Mouse (Mus musculus): ENCODE measurements around the gene Myo6. TPM values are rescaled to one million over a fixed set of nuclear protein-coding genes. Genes with fewer than 3 reads are reported as not detected.
"Not testable (repeated sequence)": the region's sequence is repeated elsewhere in the genome, so short reads cannot be mapped to it uniquely, and the experiment has no call there.

Myo6 gene
- polyA plus RNA-seq, 1 experiment from 2014 or later: 14.0 TPM

DNA sequence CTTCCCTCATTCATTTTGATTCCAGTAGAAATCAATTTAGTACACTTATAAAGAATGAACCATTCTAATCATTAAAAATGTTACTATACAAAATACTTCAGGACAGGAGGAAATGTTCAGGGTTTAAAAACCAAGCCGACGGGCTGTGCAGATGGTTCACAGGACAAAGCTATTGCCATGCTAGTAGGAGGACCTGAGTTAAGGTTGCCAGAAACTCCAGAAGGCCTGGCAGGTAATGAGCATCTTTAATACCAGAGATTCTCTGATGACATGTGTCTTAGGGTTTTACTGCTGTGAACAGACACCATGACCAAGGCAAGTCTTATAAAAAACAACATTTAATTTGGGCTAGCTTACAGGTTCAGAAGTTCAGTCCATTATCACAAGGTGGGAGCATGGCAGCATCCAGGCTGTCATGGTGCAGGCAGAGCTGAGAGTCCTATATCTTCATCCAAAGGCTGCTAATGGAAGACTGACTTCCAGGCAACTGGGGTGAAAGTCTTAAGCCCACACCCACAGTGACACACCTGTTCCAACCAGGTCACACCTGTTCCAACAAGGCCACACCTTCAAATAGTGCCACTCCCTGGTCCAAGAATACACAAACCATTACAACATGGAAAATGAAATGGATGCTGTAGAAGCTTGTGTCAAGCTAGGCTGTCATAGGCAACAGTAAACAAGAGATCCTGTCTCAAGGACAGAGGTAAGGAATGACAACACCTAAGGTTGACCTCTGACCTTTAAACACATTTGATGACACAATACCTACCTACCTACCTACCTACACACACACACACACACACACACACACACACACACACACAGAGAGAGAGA is 156.4 kb downstream of the Myo6 start:
- H3K36me3 ChIP-seq (ENCODE audit: control insufficient read depth, insufficient read depth); H3K9ac ChIP-seq (replicated peaks; ENCODE audit: low read depth, low read length); ATAC-seq; H3K4me3 ChIP-seq (replicated peaks; ENCODE audit: low read length); H3K4me2 ChIP-seq (ENCODE audit: low read length); H3K27me3 ChIP-seq (replicated peaks; ENCODE audit: control insufficient read depth, insufficient read depth, low read length); H3K4me1 ChIP-seq (replicated peaks; ENCODE audit: control insufficient read depth, insufficient read depth, low read length); H3K27ac ChIP-seq (ENCODE audit: low read length); H3K9me3 ChIP-seq (ENCODE audit: control insufficient read depth, low read length): not testable (repeated sequence)
- WGBS: 97% methylated on average over 2 of the region's 2 CpGs

DNA sequence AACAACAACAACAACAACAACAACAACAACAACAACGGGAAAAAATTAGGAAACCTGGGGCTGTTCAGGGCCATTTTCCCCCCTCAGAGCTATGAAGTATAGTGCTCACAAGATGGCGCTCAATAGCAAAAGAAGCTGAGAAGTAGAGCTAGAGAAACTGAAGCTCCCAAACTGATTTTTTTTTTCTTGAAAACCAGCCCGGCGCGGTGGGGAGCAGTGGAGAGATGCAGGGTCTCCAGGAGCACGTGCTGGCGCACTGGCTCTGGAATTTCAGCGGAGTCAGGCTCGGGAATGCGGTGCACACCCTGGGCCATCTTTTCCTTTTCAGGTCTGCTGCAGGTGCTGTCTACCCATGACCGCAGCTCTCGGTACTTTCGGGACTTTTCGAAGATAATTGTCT is 167.3 kb downstream of the Myo6 start:
- peak overlapping the region; percentile 28; the same call in 1 of the 2 replicates for H3K4me3 ChIP-seq (replicated peaks; ENCODE audit: low read length)

DNA sequence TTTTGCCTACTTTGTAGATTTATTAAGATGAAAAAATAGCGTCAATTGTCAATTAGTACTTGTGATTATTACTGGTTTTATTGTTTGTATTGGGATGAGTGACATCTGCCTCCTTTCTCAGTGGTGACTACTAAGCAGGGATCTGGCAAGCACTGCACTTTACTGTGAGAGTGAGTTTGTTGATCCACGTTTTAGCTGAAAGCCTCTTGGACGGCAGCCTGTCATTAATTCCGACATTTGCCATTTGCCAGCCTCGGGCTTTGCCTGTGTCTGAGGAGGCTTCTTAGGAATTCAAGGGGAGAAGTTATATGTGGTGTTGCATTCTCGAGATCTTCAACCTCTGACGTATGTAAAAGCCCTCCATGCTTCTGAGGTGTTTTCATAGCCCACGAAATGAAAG is 168.6 kb downstream of the Myo6 start:
- Histone ChIP-seq H3K4me3 (replicated peaks; ENCODE audit: low read length) (no peak overlapping the region), H3K4me2 (ENCODE audit: low read length) (no peak overlapping the region), H3K27me3 (replicated peaks; ENCODE audit: control insufficient read depth, insufficient read depth, low read length) (no peaks in the 10 kb centered on the region), H3K9me3 (ENCODE audit: control insufficient read depth, low read length) (no peaks in the 10 kb centered on the region), H3K36me3 (ENCODE audit: control insufficient read depth, insufficient read depth) (no peaks in the 10 kb centered on the region), H3K9ac (replicated peaks; ENCODE audit: low read depth, low read length) (no peak overlapping the region), H3K4me1 (replicated peaks; ENCODE audit: control insufficient read depth, insufficient read depth, low read length) (peaks cover 7% of the 10 kb centered on the region; the same call in 1 of the 2 replicates), H3K27ac (ENCODE audit: low read length) (no peak overlapping the region)
- WGBS: 24% methylated on average over 8 of the region's 8 CpGs
- no peak for ATAC-seq

More for the DNA sequence above, 167.3 kb downstream of the Myo6 start:
- peaks cover 7% of the 10 kb centered on the region; the same call in 1 of the 2 replicates for H3K4me1 ChIP-seq (replicated peaks; ENCODE audit: control insufficient read depth, insufficient read depth, low read length)
- no peaks in the 10 kb centered on the region for H3K36me3 ChIP-seq (ENCODE audit: control insufficient read depth, insufficient read depth)
- WGBS: 17% methylated on average over 14 of the region's 14 CpGs
- H3K9me3 ChIP-seq (ENCODE audit: control insufficient read depth, low read length): no peaks in the 10 kb centered on the region
- ATAC-seq: peak; percentile 87
- peak overlapping the region; percentile 54 for H3K4me2 ChIP-seq (ENCODE audit: low read length)
- H3K9ac ChIP-seq (replicated peaks; ENCODE audit: low read depth, low read length): 0 out of 2 replicates have a peak overlapping the region, but pooled peaks have one; percentile 33
- no peaks in the 10 kb centered on the region for H3K27me3 ChIP-seq (replicated peaks; ENCODE audit: control insufficient read depth, insufficient read depth, low read length)
- no peak overlapping the region for H3K27ac ChIP-seq (ENCODE audit: low read length)

DNA sequence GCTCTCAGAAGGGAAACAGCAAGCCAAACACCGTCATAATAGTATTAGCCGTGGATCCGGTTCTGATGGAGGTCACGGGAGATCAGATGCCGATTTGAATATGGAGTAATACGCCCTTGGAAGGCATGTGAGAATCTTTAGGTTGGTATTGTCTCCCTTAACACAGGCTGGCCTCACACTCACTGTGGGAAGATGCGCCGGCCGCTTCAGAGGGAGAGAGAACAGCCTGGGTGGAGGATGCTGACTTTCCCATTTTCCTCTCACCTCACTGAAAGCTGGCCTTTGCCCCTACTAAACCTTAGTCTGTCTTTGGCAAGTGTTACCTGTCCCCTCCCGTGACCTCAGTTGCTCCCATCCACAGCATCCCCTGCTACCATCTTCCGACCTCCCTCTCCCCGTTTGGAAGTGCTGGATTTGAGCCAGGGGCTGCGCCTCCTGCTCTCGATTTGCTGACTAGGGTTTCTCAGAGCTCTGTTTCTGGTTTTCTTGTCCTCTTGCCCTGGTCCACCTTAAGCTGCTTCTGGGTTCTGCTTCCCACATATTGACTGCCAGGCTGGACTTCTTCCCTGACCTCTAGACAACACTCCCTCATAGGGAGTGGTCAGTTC is 169.3 kb downstream of the Myo6 start:
- Histone ChIP-seq H3K9me3 (ENCODE audit: control insufficient read depth, low read length) (no peaks in the 10 kb centered on the region), H3K4me1 (replicated peaks; ENCODE audit: control insufficient read depth, insufficient read depth, low read length) (peaks cover 7% of the 10 kb centered on the region; the same call in 1 of the 2 replicates), H3K4me3 (replicated peaks; ENCODE audit: low read length) (no peak overlapping the region), H3K4me2 (ENCODE audit: low read length) (no peak overlapping the region), H3K36me3 (ENCODE audit: control insufficient read depth, insufficient read depth) (no peaks in the 10 kb centered on the region), H3K27ac (ENCODE audit: low read length) (no peak overlapping the region), H3K9ac (replicated peaks; ENCODE audit: low read depth, low read length) (no peak overlapping the region), H3K27me3 (replicated peaks; ENCODE audit: control insufficient read depth, insufficient read depth, low read length) (no peaks in the 10 kb centered on the region)
- ATAC-seq: no peak
- WGBS: 62% methylated on average over 14 of the region's 14 CpGs

DNA sequence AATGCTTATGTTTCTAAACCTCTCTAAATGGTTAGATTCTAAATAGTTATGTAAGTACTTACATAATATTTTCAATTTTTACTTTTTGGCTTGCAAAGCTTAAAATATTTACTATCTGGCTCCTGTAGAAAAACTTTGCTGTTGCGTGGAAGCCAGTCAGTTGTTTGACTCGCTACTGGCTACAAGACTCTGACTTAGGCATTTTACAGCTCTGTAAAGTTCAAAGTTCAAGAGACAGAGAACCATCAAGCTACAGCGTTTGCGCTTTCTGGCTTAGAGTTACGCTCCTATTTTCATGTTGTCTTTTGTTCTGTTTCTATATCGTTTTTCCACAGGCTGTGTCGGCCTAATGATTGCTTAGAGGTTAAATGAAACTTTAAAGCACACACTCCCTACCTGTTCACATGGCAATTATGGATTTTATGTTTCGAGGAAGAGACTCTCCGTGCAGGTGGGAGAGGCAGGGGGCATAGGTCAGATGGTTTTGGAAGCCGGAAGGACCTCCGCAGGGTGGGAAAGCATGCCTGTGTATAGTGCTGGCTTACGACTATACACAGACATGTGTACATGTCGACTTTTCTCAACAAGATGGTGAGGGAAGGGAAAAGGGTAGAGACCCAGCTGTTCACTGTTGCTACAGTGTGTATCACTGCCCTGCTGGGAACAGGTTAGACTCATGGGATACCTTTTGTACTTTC is 171.0 kb downstream of the Myo6 start:
- Histone ChIP-seq H3K4me2 (ENCODE audit: low read length) (no peak overlapping the region), H3K27me3 (replicated peaks; ENCODE audit: control insufficient read depth, insufficient read depth, low read length) (no peaks in the 10 kb centered on the region)

DNA sequence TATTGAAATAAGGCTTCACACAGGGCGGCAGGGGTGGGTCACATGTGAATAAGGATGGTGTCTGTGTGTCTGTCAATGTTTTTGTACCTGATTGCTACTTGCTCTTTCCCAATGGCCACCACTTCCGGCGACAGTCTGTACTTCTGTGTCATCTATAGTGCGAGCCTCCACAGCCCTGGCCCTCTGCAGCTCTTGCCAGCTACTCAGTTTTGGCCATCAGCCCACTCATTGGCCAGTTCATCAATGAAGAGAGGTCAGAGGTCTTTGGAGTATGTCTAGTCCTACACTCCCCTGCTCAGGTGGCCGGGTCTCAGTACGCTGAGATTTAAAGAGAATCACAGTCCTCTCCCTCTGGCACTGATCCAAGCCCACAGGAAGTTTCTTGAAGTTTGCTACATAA is 173.2 kb downstream of the Myo6 start:
- Histone ChIP-seq H3K27ac (ENCODE audit: low read length) (no peak overlapping the region), H3K36me3 (ENCODE audit: control insufficient read depth, insufficient read depth) (no peaks in the 10 kb centered on the region), H3K9me3 (ENCODE audit: control insufficient read depth, low read length) (no peaks in the 10 kb centered on the region), H3K4me2 (ENCODE audit: low read length) (no peak overlapping the region), H3K4me3 (replicated peaks; ENCODE audit: low read length) (no peak overlapping the region), H3K4me1 (replicated peaks; ENCODE audit: control insufficient read depth, insufficient read depth, low read length) (peaks cover 7% of the 10 kb centered on the region; the same call in 1 of the 2 replicates), H3K9ac (replicated peaks; ENCODE audit: low read depth, low read length) (no peak overlapping the region), H3K27me3 (replicated peaks; ENCODE audit: control insufficient read depth, insufficient read depth, low read length) (no peaks in the 10 kb centered on the region)
- WGBS: 86% methylated on average over 6 of the region's 6 CpGs
- ATAC-seq: no peak

More for the DNA sequence above, 171.0 kb downstream of the Myo6 start:
- WGBS: 84% methylated on average over 13 of the region's 13 CpGs
- H3K9ac ChIP-seq (replicated peaks; ENCODE audit: low read depth, low read length): no peak overlapping the region
- peaks cover 7% of the 10 kb centered on the region; the same call in 1 of the 2 replicates for H3K4me1 ChIP-seq (replicated peaks; ENCODE audit: control insufficient read depth, insufficient read depth, low read length)
- no peaks in the 10 kb centered on the region for H3K36me3 ChIP-seq (ENCODE audit: control insufficient read depth, insufficient read depth)
- H3K27ac ChIP-seq (ENCODE audit: low read length): no peak overlapping the region
- ATAC-seq: no peak
- no peaks in the 10 kb centered on the region for H3K9me3 ChIP-seq (ENCODE audit: control insufficient read depth, low read length)
- H3K4me3 ChIP-seq (replicated peaks; ENCODE audit: low read length): no peak overlapping the region

DNA sequence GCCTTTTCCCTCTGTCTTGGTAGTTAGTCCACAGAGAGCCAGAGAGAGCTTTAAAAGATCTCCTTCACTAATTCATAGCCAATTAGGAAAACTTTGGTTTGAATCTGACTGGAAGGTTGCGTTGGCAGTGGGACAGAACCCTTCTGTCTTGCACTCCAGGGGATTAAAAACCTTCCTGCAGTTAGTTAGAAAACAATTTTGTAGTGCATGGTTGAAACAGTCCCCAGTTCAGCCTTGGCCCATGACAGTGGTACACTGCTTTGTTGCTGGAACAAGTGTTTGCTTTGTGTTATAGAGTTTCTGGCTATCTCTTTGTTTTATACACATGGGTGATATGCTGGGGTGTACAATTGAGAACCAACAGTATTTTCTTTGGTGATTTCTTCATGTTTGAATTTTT is 176.1 kb downstream of the Myo6 start:
- Histone ChIP-seq H3K4me2 (ENCODE audit: low read length) (no peak overlapping the region), H3K4me3 (replicated peaks; ENCODE audit: low read length) (no peak overlapping the region), H3K36me3 (ENCODE audit: control insufficient read depth, insufficient read depth) (no peaks in the 10 kb centered on the region), H3K9me3 (ENCODE audit: control insufficient read depth, low read length) (no peaks in the 10 kb centered on the region), H3K27me3 (replicated peaks; ENCODE audit: control insufficient read depth, insufficient read depth, low read length) (no peaks in the 10 kb centered on the region), H3K9ac (replicated peaks; ENCODE audit: low read depth, low read length) (no peak overlapping the region), H3K4me1 (replicated peaks; ENCODE audit: control insufficient read depth, insufficient read depth, low read length) (no peaks in the 10 kb centered on the region), H3K27ac (ENCODE audit: low read length) (no peak overlapping the region)
- ATAC-seq: peak; percentile 78
- 14% methylated on average over 1 of the region's 1 CpGs for WGBS

DNA sequence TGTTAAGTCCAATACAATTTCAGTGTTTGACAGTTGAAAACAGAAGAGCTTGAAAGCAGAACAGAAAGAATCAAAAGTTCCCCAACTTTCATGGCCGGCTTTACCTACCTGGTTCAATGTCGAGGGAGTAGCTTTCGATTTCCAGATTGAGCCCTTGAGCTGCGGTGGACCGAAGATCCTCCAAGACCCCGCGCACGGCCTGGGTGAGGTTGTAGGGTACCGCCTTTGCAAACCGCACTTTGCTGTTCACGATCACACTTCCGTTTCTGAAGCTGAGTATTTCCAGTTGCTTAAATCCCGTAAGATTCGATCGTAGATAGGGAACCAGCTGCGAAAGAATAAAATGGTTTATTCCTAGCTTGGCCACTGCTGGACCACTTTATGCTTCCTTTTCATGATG is 176.9 kb downstream of the Myo6 start:
- no peaks in the 10 kb centered on the region for H3K4me1 ChIP-seq (replicated peaks; ENCODE audit: control insufficient read depth, insufficient read depth, low read length)
- ATAC-seq: no peak
- WGBS: 96% methylated on average over 16 of the region's 16 CpGs
- no peaks in the 10 kb centered on the region for H3K36me3 ChIP-seq (ENCODE audit: control insufficient read depth, insufficient read depth)
- no peak overlapping the region for H3K4me3 ChIP-seq (replicated peaks; ENCODE audit: low read length)
- no peak overlapping the region for H3K9ac ChIP-seq (replicated peaks; ENCODE audit: low read depth, low read length)
- H3K4me2 ChIP-seq (ENCODE audit: low read length): no peak overlapping the region
- H3K27me3 ChIP-seq (replicated peaks; ENCODE audit: control insufficient read depth, insufficient read depth, low read length): no peaks in the 10 kb centered on the region
- no peak overlapping the region for H3K27ac ChIP-seq (ENCODE audit: low read length)
- no peaks in the 10 kb centered on the region for H3K9me3 ChIP-seq (ENCODE audit: control insufficient read depth, low read length)

DNA sequence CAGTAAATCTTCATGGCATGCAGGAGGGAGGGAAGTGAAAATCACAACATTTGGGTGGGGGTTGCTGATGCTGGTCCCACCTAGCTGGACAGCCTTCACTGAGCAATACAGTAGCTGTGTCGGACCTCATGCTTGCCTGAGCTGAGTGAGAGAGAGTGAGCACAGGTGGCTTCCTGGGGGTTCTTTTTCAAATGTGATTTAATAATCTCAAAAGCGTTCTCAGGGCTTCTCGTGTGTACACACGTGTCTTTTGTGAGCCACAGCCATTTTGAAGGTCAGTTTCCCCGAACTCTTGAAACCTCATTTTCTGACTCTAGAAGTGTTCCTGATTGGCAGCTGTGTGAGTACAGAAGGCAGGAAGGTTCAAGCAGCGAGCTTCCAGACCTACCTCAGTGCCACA is 177.7 kb downstream of the Myo6 start:
- 92% methylated on average over 6 of the region's 6 CpGs for WGBS
- ATAC-seq: no peak
- H3K9ac ChIP-seq (replicated peaks; ENCODE audit: low read depth, low read length): no peak overlapping the region

More for the DNA sequence above, 177.7 kb downstream of the Myo6 start:
- H3K9me3 ChIP-seq (ENCODE audit: control insufficient read depth, low read length): no peaks in the 10 kb centered on the region
- H3K27me3 ChIP-seq (replicated peaks; ENCODE audit: control insufficient read depth, insufficient read depth, low read length): 0 out of 2 replicates have a peak, but pooled peaks cover 2% of the 10 kb centered on the region
- H3K4me1 ChIP-seq (replicated peaks; ENCODE audit: control insufficient read depth, insufficient read depth, low read length): no peaks in the 10 kb centered on the region
- H3K27ac ChIP-seq (ENCODE audit: low read length): no peak overlapping the region
- H3K4me3 ChIP-seq (replicated peaks; ENCODE audit: low read length): no peak overlapping the region
- no peaks in the 10 kb centered on the region for H3K36me3 ChIP-seq (ENCODE audit: control insufficient read depth, insufficient read depth)
- no peak overlapping the region for H3K4me2 ChIP-seq (ENCODE audit: low read length)
